Mouse (Mus musculus) bone marrow macrophage, adult 2 months (primary cell): Measurements from ENCODE around the gene 9130213A22Rik. TPM values are rescaled to one million over a fixed set of nuclear protein-coding genes. Genes with fewer than 3 reads are reported as not detected.

Source experiments
- H3K27ac ChIP-seq: 2 replicates; pipeline ENCODE4 v1.5.1; 2012; ENCODE audit warnings: low read depth, low read length; ENCODE audit not compliant: insufficient read depth
- H3K4me1 ChIP-seq: 2 replicates; pipeline ENCODE4 v1.6.1; 2012; ENCODE audit warnings: low read length; ENCODE audit not compliant: control insufficient read depth, insufficient read depth
- H3K4me3 ChIP-seq: 2 replicates; pipeline ENCODE4 v1.5.1; 2012; ENCODE audit warnings: mild to moderate bottlenecking, low read length, moderate library complexity; ENCODE audit not compliant: insufficient read depth
- CTCF ChIP-seq: IDR thresholded peaks from 2 replicates; pipeline ENCODE4 v1.5.1; 2012; ENCODE audit warnings: low read depth, mild to moderate bottlenecking, low read length, moderate library complexity
- POLR2A ChIP-seq: IDR thresholded peaks from 2 replicates; pipeline ENCODE4 v1.6.1; 2012; ENCODE audit warnings: mild to moderate bottlenecking, low read depth, low read length, borderline replicate concordance
- polyA plus RNA-seq: library from polyadenylated mRNA; stranded (reverse); fragments of >200 nt; gene quantifications from 2 replicates; pipeline ENCODE4 v1.2.4, GENCODE M21; 2012; ENCODE audit not compliant: missing spikeins, insufficient read depth, insufficient read length

Gene 9130213A22Rik
- polyA plus RNA-seq, 1 experiment: 0.35 TPM

DNA sequence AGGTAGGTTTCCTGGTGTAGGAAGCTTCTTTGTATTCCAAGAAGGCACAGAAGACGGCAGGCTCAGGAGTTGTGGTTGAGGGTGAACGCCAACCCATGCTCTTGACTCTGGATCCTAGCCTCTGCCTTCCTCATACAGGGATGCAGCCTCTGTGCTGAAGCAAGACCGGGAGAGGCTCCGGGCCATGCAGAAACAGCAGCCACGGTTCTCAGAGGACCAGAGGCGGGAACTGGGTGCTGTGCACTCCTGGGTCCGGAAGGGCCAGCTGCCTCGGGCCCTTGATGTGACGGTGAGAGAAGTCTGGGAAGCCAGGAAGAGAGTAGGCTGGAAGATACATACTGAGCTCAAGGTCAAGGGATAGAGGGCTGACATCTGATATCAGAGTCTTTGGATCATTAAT, 14.2 kb downstream of the 9130213A22Rik start:
- TF ChIP-seq CTCF (no peak), POLR2A (no peak)
- H3K27ac ChIP-seq: no peak overlapping the region
- H3K4me1 ChIP-seq: peaks cover 9% of the 10 kb centered on the region
- H3K4me3 ChIP-seq: no peak overlapping the region

DNA sequence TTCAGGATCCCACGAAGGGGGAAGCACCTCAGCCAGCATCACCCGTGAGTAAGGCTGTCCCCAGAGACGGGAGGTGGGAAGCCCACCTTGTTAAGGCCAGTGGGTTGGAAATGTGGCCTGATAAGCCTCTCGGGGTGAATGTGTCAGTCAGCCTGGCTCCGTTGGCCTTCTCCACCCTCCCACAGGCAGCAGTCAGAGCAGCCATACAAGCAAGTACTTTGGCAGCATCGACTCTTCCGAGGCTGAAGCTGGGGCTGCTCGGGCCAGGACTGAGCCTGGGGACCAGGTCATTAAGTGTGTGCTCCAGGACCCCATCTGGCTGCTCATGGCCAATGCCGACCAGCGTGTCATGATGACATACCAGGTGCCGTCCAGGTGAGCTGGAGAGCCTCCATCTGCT, 14.7 kb downstream of the 9130213A22Rik start:
- H3K4me1 ChIP-seq: peaks cover 12% of the 10 kb centered on the region
- no peak overlapping the region for H3K4me3 ChIP-seq
- no peak overlapping the region for H3K27ac ChIP-seq

GRCm38 (mm10) chr11:69106842-69107241, 15.5 kb downstream of the 9130213A22Rik start:
- Histone ChIP-seq H3K27ac (no peak overlapping the region), H3K4me3 (no peak overlapping the region), H3K4me1 (peaks cover 20% of the 10 kb centered on the region)
- no peak for TF ChIP-seq POLR2A
- TF ChIP-seq CTCF: no peak

More for the DNA sequence above, 14.7 kb downstream of the 9130213A22Rik start:
- TF ChIP-seq POLR2A (no peak), CTCF (no peak)

DNA sequence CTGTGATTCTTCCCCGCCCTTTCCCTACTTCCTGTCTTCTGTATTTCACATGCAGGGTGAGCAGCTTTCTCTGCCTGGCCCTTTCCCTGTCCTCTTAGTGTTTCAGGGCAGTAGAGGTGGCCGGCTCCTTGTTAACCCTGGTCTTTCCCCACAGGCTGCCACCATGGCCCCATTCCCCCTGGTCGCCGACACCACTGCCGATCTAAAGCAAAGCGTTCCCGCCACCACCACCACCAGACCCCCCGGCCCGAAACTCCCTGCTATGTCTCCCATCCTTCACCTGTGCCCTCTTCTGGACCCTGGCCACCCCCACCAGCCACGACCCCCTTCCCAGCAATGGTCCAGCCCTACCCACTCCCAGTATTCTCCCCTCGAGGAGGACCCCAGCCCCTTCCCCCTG, 16.1 kb downstream of the 9130213A22Rik start:
- H3K4me1 ChIP-seq: peaks cover 21% of the 10 kb centered on the region
- H3K4me3 ChIP-seq: no peak overlapping the region
- no peak overlapping the region for H3K27ac ChIP-seq
- no peak for TF ChIP-seq CTCF
- no peak for TF ChIP-seq POLR2A

DNA sequence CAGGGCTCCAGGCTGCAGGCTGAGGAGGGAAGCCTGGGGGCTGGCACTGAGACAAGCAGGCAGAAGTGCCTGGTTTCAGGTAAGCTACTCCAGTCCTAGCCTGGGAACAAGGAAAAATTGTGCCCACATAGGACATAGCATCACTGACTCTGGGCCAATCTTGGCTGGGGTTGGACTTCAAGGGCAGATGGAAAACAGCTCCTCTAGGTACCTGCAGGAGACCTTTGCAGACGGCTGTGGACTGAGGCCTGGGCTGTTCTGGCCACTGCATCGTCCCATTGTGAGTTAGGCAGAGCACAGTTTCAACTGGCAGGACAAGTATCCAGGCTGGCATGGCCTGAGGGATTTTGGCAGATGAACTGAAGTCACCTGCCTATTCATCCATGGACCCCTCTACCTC, 16.6 kb downstream of the 9130213A22Rik start:
- Histone ChIP-seq H3K4me3 (no peak overlapping the region), H3K27ac (no peak overlapping the region), H3K4me1 (peaks cover 22% of the 10 kb centered on the region)
- TF ChIP-seq CTCF: no peak
- TF ChIP-seq POLR2A: no peak

GRCm38 (mm10) chr11:69105227-69105626, 17.2 kb downstream of the 9130213A22Rik start:
- TF ChIP-seq CTCF: no peak
- TF ChIP-seq POLR2A: no peak
- Histone ChIP-seq H3K4me3 (no peak overlapping the region), H3K27ac (no peak overlapping the region), H3K4me1 (peaks cover 27% of the 10 kb centered on the region)

DNA sequence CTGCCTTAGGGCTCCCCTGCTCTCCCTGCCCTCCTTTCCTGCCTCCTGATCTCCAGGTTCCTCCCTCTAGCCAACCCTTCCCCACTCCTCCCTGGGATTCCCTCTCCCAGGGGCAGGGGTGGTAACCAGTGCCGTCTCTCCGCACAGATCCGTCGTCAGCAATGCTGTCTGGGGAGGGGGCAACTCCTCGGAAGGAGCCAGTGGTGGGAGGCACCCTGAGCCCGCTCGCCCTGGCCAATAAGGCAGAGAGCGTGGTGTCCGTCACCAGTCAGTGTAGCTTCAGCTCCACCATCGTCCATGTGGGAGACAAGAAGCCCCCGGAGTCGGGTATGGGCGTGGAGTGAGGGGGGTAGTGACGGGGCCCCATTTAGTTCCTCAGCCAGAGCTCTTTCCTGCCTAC, 17.9 kb downstream of the 9130213A22Rik start:
- Histone ChIP-seq H3K4me1 (peaks cover 26% of the 10 kb centered on the region), H3K27ac (no peak overlapping the region), H3K4me3 (no peak overlapping the region)
- TF ChIP-seq POLR2A (no peak), CTCF (no peak)

DNA sequence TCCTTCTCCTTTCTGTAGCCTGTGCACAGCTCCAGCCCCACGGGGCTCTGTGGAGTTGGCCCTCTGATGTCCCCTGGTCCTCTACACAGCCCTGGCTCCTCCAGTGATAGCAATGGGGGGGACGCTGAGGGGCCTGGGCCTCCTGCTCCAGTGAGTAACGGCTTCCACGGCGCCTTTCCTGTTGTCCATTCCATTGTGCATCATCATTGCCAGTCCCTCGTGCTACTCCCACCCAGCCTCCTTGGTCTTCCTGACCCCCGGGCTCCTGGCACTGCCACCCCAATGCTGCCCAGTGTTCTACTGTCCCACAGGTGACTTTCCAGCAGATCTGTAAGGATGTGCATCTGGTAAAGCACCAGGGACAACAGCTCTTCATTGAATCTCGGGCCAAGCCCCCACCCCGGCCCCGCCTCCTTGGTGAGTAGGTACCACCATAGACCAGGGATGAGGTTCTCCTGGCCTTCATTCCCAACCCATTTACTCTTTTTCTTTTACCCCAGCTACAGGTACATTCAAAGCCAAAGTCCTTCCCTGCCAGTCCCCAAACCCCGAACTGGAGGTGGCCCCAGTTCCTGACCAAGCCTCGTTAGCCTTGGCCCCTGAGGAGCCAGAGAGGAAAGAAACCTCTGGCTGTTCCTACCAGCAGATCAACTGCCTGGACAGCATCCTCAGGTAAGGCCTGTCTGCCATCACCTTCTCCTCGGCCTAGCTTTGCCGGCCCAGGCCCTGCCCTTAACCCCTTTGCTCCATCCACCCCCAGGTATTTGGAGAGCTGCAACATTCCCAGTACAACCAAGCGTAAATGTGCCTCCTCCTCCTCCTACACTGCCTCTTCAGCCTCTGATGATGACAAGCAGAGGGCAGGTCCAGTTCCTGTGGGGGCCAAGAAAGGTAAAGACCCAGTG, 18.6 kb downstream of the 9130213A22Rik start:
- Histone ChIP-seq H3K4me3 (no peak overlapping the region), H3K27ac (no peak overlapping the region), H3K4me1 (peaks cover 28% of the 10 kb centered on the region)
- TF ChIP-seq CTCF (no peak), POLR2A (no peak)

DNA sequence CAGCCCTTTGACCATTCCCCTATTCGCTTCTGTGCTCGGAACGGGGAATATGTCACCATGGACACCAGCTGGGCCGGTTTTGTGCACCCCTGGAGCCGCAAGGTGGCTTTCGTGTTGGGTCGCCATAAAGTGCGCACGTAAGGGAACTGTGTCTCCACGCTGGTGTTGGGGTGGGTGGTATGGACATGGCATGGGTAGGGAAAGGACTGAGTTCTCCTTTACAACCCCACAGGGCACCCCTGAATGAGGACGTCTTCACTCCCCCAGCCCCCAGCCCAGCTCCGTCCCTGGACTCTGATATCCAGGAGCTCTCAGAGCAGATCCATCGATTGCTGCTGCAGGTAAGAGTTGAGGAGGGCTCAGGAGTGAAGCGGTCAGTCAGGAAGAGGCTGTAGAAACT, 19.3 kb downstream of the 9130213A22Rik start:
- no peak overlapping the region for H3K4me3 ChIP-seq
- peaks cover 32% of the 10 kb centered on the region for H3K4me1 ChIP-seq
- no peak overlapping the region for H3K27ac ChIP-seq
- TF ChIP-seq CTCF (no peak), POLR2A (no peak)

DNA sequence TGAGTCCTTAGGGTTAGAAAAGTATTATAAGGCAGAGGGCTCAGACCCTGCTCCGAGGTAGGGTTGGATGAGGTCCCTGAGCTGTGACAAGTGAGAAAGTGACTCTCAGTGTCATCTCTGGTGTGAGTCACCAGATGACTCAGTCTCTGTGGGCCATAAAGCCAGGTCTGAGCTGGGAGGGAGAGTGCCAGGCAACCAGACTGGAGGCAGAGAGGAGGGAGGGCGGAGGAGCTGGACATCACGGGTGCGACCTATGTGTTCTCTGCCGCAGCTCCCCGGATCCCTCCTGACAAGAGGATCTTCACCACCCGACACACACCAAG, 20.0 kb downstream of the 9130213A22Rik start:
- TF ChIP-seq CTCF (no peak), POLR2A (no peak)
- peaks cover 39% of the 10 kb centered on the region for H3K4me1 ChIP-seq
- no peak overlapping the region for H3K27ac ChIP-seq
- no peak overlapping the region for H3K4me3 ChIP-seq
